Mouse (Mus musculus): ENCODE measurements around the gene Slc1a5. TPM values are rescaled to one million over a fixed set of nuclear protein-coding genes. Genes with fewer than 3 reads are reported as not detected.

The Slc1a5 gene
- polyA plus RNA-seq, 1 experiment from 2014 or later = 5.9 TPM

- DNase-seq (ENCODE audit: low spot score) = no peak
- Histone ChIP-seq H3K4me1 (replicated peaks; ENCODE audit: control insufficient read depth, insufficient read depth, low read length) (peaks cover 19% of the 10 kb centered on the region), H3K9me3 (ENCODE audit: control insufficient read depth, low read length) (no peaks in the 10 kb centered on the region), H3K4me2 (replicated peaks) (peak overlapping the region; percentile 92), H3K36me3 (replicated peaks; ENCODE audit: control insufficient read depth, insufficient read depth) (peaks cover 45% of the 10 kb centered on the region), H3K4me3 (replicated peaks; ENCODE audit: low read length) (peak overlapping the region; percentile 47), H3K27ac (peak overlapping the region; percentile 69), H3K9ac (peak overlapping the region; percentile 71; the same call in 1 of the 2 replicates), H3K27me3 (ENCODE audit: control insufficient read depth, insufficient read depth, low read length) (no peaks in the 10 kb centered on the region)
- ATAC-seq (ENCODE audit: low FRiP score) = no peak
- WGBS = 42% methylated on average over 11 of the region's 11 CpGs
Measured at GRCm38 (mm10) chr7:16841561-16842560, 60.7 kb downstream of the Slc1a5 start.

GRCm38 (mm10) chr7:16842645-16843063 is 61.5 kb downstream of the Slc1a5 start, which contains the start of gene Prkd2:
Gene Prkd2 (plus strand): TSS chr7:16842902.
- Histone ChIP-seq H3K9ac (peak within 1 kb of the TSS; percentile 71), H3K9me3 (ENCODE audit: control insufficient read depth, low read length) (no peaks in the 10 kb centered on the region), H3K27me3 (ENCODE audit: control insufficient read depth, insufficient read depth, low read length) (no peaks in the 10 kb centered on the region), H3K27ac (peak within 1 kb of the TSS; percentile 69), H3K4me2 (replicated peaks) (peak within 1 kb of the TSS; percentile 92), H3K4me1 (replicated peaks; ENCODE audit: control insufficient read depth, insufficient read depth, low read length) (peaks cover 19% of the 10 kb centered on the region), H3K4me3 (replicated peaks; ENCODE audit: low read length) (peak within 1 kb of the TSS; percentile 47), H3K36me3 (replicated peaks; ENCODE audit: control insufficient read depth, insufficient read depth) (peaks cover 37% of the 10 kb centered on the region)
- ATAC-seq (ENCODE audit: low FRiP score) = peak; percentile 90
- under 1% methylated on average over 29 of the region's 32 CpGs for WGBS
- DNase-seq (ENCODE audit: low spot score) = peak; percentile 90

DNA sequence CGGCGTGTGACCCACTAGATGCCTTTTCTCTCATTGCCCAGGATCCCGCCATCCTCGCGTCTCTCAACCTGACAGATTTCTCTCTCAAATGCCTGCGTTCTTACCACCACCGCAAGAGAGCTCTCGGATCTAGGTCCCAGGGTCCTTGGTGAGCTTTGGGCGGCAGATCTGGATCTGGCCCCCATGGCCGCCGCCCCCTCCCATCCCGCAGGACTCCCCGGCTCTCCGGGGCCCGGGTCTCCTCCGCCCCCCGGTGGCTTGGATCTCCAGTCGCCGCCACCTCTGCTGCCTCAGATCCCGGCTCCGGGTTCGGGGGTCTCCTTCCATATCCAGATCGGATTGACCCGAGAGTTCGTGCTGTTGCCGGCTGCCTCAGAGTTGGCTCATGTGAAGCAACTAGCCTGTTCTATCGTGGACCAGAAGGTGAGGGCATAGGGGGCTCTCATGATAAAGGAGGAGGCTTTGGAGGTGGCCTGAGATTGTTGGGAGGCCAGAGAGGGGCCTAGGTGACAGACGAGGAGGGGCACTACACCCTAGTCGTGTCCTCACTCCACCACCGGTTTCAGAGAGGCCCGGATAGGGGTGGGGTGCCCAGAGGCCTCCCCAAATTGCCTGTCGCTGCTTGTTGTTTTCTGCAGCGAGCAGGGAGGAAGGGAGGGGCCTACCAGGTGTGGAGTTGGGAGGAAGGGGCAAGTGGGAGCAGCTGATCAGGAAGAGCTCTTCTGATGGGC is 62.5 kb downstream of the Slc1a5 start:
- peak overlapping the region; percentile 47 for H3K4me3 ChIP-seq (replicated peaks; ENCODE audit: low read length)
- peak overlapping the region; percentile 26 for H3K27ac ChIP-seq
- H3K9me3 ChIP-seq (ENCODE audit: control insufficient read depth, low read length) = no peaks in the 10 kb centered on the region
- peak overlapping the region; percentile 71 for H3K9ac ChIP-seq
- 2% methylated on average over 33 of the region's 33 CpGs for WGBS
- H3K4me2 ChIP-seq (replicated peaks) = peak overlapping the region; percentile 92
- peaks cover 28% of the 10 kb centered on the region for H3K36me3 ChIP-seq (replicated peaks; ENCODE audit: control insufficient read depth, insufficient read depth)
- H3K4me1 ChIP-seq (replicated peaks; ENCODE audit: control insufficient read depth, insufficient read depth, low read length) = peaks cover 19% of the 10 kb centered on the region
- no peaks in the 10 kb centered on the region for H3K27me3 ChIP-seq (ENCODE audit: control insufficient read depth, insufficient read depth, low read length)
- DNase-seq (ENCODE audit: low spot score) (peak; percentile 30), ATAC-seq (ENCODE audit: low FRiP score) (no peak)

DNA sequence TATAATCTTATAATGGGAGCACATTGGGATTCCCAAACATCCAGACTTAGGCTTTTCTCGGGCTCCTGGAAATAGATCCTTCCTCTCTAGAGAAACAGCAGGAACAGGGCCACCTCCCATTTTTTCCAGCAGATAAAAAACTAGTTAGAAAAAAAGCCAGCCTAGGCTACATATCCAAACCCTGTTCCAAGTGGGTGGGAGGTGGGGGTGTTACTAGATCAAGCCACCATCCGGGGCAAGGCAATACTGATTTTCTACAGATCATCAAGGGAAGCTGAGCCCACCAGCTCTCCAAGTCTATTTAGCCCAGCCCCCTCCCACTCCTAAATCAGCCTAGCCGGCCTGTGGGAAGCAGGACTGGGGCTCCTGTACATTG is 63.5 kb downstream of the Slc1a5 start:
- Histone ChIP-seq H3K9ac (no peak overlapping the region; the same call in 1 of the 2 replicates), H3K4me3 (replicated peaks; ENCODE audit: low read length) (peak overlapping the region; percentile 47; the same call in 1 of the 2 replicates), H3K4me2 (replicated peaks) (peak overlapping the region; percentile 92), H3K9me3 (ENCODE audit: control insufficient read depth, low read length) (no peaks in the 10 kb centered on the region), H3K4me1 (replicated peaks; ENCODE audit: control insufficient read depth, insufficient read depth, low read length) (peaks cover 19% of the 10 kb centered on the region), H3K36me3 (replicated peaks; ENCODE audit: control insufficient read depth, insufficient read depth) (peaks cover 28% of the 10 kb centered on the region), H3K27me3 (ENCODE audit: control insufficient read depth, insufficient read depth, low read length) (no peaks in the 10 kb centered on the region), H3K27ac (no peak overlapping the region)
- DNase-seq (ENCODE audit: low spot score) (no peak), ATAC-seq (ENCODE audit: low FRiP score) (no peak)
- 65% methylated on average over 3 of the region's 3 CpGs for WGBS

- no peak for ATAC-seq (ENCODE audit: low FRiP score)
- no peak for DNase-seq (ENCODE audit: low spot score)
- Histone ChIP-seq H3K4me2 (replicated peaks) (peak overlapping the region; percentile 92), H3K27ac (no peak overlapping the region), H3K9ac (peak overlapping the region; percentile 3; the same call in 1 of the 2 replicates), H3K4me3 (replicated peaks; ENCODE audit: low read length) (peak overlapping the region; percentile 47), H3K4me1 (replicated peaks; ENCODE audit: control insufficient read depth, insufficient read depth, low read length) (peaks cover 19% of the 10 kb centered on the region), H3K36me3 (replicated peaks; ENCODE audit: control insufficient read depth, insufficient read depth) (peaks cover 28% of the 10 kb centered on the region), H3K9me3 (ENCODE audit: control insufficient read depth, low read length) (no peaks in the 10 kb centered on the region), H3K27me3 (ENCODE audit: control insufficient read depth, insufficient read depth, low read length) (no peaks in the 10 kb centered on the region)
- 44% methylated on average over 14 of the region's 14 CpGs for WGBS
Measured at GRCm38 (mm10) chr7:16845072-16845819, 64.1 kb downstream of the Slc1a5 start.

DNA sequence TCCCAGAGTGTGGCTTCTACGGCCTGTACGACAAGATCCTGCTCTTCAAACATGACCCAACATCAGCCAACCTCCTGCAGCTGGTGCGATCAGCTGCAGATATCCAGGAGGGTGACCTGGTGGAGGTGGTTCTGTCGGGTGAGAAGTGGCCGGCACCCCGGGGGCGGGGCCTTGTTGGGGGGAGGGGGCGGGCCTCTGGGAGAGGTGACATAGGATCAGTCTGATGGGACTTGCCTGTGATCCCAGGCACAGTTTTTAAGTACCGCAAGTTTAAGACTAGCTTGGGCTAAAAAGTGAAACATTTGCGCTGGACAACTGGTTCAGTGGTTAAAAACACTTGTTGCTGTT is 64.7 kb downstream of the Slc1a5 start:
- no peak for DNase-seq (ENCODE audit: low spot score)
- no peak for ATAC-seq (ENCODE audit: low FRiP score)
- no peaks in the 10 kb centered on the region for H3K9me3 ChIP-seq (ENCODE audit: control insufficient read depth, low read length)
- H3K27ac ChIP-seq = no peak overlapping the region
- peak overlapping the region; percentile 92 for H3K4me2 ChIP-seq (replicated peaks)
- H3K27me3 ChIP-seq (ENCODE audit: control insufficient read depth, insufficient read depth, low read length) = no peaks in the 10 kb centered on the region
- H3K9ac ChIP-seq = no peak overlapping the region
- peaks cover 19% of the 10 kb centered on the region for H3K4me1 ChIP-seq (replicated peaks; ENCODE audit: control insufficient read depth, insufficient read depth, low read length)
- 39% methylated on average over 10 of the region's 10 CpGs for WGBS
- peak overlapping the region; percentile 2; the same call in 1 of the 2 replicates for H3K4me3 ChIP-seq (replicated peaks; ENCODE audit: low read length)
- H3K36me3 ChIP-seq (replicated peaks; ENCODE audit: control insufficient read depth, insufficient read depth) = peaks cover 25% of the 10 kb centered on the region

GRCm38 (mm10) chr7:16846775-16847174 is 65.6 kb downstream of the Slc1a5 start:
- DNase-seq (ENCODE audit: low spot score) (no peak), ATAC-seq (ENCODE audit: low FRiP score) (no peak)
- H3K27me3 ChIP-seq (ENCODE audit: control insufficient read depth, insufficient read depth, low read length) = no peaks in the 10 kb centered on the region
- H3K4me3 ChIP-seq (replicated peaks; ENCODE audit: low read length) = no peak overlapping the region
- no peak overlapping the region for H3K9ac ChIP-seq
- no peaks in the 10 kb centered on the region for H3K9me3 ChIP-seq (ENCODE audit: control insufficient read depth, low read length)
- H3K36me3 ChIP-seq (replicated peaks; ENCODE audit: control insufficient read depth, insufficient read depth) = peaks cover 21% of the 10 kb centered on the region
- no peak overlapping the region for H3K4me2 ChIP-seq (replicated peaks)
- peaks cover 18% of the 10 kb centered on the region for H3K4me1 ChIP-seq (replicated peaks; ENCODE audit: control insufficient read depth, insufficient read depth, low read length)
- 95% methylated on average over 5 of the region's 5 CpGs for WGBS
- H3K27ac ChIP-seq = no peak overlapping the region

DNA sequence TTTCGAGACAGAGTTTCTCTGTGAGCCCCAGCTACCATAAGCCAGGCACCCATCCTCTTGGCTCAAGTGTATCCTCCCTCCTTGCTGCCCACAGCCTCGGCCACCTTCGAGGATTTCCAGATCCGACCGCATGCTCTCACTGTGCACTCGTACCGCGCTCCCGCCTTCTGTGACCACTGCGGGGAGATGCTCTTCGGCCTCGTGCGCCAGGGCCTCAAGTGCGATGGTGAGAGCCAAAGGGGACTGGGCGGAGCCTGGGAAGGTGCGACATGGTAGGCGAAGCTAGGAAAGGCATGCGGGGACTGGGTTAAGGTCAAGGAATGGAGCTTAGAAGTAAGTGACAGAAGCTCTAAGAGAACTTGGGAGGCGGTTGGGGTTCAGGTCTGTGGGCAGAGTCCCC is 66.4 kb downstream of the Slc1a5 start:
- Histone ChIP-seq H3K36me3 (replicated peaks; ENCODE audit: control insufficient read depth, insufficient read depth) (peaks cover 24% of the 10 kb centered on the region), H3K27ac (no peak overlapping the region), H3K9ac (no peak overlapping the region), H3K4me1 (replicated peaks; ENCODE audit: control insufficient read depth, insufficient read depth, low read length) (peaks cover 13% of the 10 kb centered on the region; the same call in 1 of the 2 replicates), H3K4me2 (replicated peaks) (no peak overlapping the region), H3K9me3 (ENCODE audit: control insufficient read depth, low read length) (no peaks in the 10 kb centered on the region), H3K27me3 (ENCODE audit: control insufficient read depth, insufficient read depth, low read length) (no peaks in the 10 kb centered on the region), H3K4me3 (replicated peaks; ENCODE audit: low read length) (no peak overlapping the region)
- ATAC-seq (ENCODE audit: low FRiP score) (no peak), DNase-seq (ENCODE audit: low spot score) (no peak)
- WGBS = 87% methylated on average over 19 of the region's 19 CpGs

All from hindbrain, embryonic 14.5 days (tissue).